Mouse (Mus musculus) heart, adult 2 months (tissue): Measurements from ENCODE around the gene Snrnp70. TPM values are rescaled to one million over a fixed set of nuclear protein-coding genes. Genes with fewer than 3 reads are reported as not detected.
"Not testable (repeated sequence)": the region's sequence is repeated elsewhere in the genome, so short reads cannot be mapped to it uniquely, and the experiment has no call there.

Experiments used
- DNase-seq, 2 experiments: peaks; one replicate each; pipeline ENCODE4 v3.0.0; 2021
- H3K27ac ChIP-seq: fragments of 200-600 bp; 2 replicates; pipeline ENCODE4 v1.8.1; 2022
- H3K27me3 ChIP-seq: fragments of 200-500 bp; 2 replicates; pipeline ENCODE4 v1.6.1; 2012; ENCODE audit warnings: mild to moderate bottlenecking, low read length, inconsistent platforms, mixed read lengths; ENCODE audit not compliant: control insufficient read depth, insufficient read depth
- H3K36me3 ChIP-seq: fragments of 200-500 bp; 2 replicates; pipeline ENCODE4 v1.6.1; 2012; ENCODE audit warnings: low read length, inconsistent platforms; ENCODE audit not compliant: control insufficient read depth, insufficient read depth
- H3K4me1 ChIP-seq: fragments of 200-500 bp; 2 replicates; pipeline ENCODE4 v1.6.1; 2011; ENCODE audit warnings: low read length; ENCODE audit not compliant: control insufficient read depth, insufficient read depth
- H3K4me3 ChIP-seq: fragments of 200-600 bp; 2 replicates; pipeline ENCODE4 v1.8.1; 2022
- H3K79me2 ChIP-seq: fragments of 200-500 bp; replicated peaks from 2 replicates; pipeline ENCODE4 v1.6.1; 2012; ENCODE audit warnings: mild to moderate bottlenecking, inconsistent platforms, low read length, moderate library complexity, mixed read lengths; ENCODE audit not compliant: control insufficient read depth, insufficient read depth
- H3K9ac ChIP-seq: fragments of 200-500 bp; 2 replicates; pipeline ENCODE4 v1.6.1; 2012; ENCODE audit warnings: low read depth, mild to moderate bottlenecking, control low read depth, inconsistent platforms, low read length, mixed read lengths
- CTCF ChIP-seq: fragments of 200-600 bp; IDR thresholded peaks from 2 replicates; pipeline ENCODE4 v1.8.1; 2022; ENCODE audit warnings: antibody characterized with exemption, mild to moderate bottlenecking, moderate library complexity
- EP300 ChIP-seq: fragments of 200-500 bp; IDR thresholded peaks from 2 replicates; pipeline ENCODE4 v1.6.1; 2011; ENCODE audit warnings: low read depth, low read length, control low read depth; ENCODE audit not compliant: insufficient read depth
- POLR2A ChIP-seq: fragments of 200-500 bp; IDR thresholded peaks from 2 replicates; pipeline ENCODE4 v1.6.1; 2011; ENCODE audit warnings: mild to moderate bottlenecking, low read depth, low read length, control low read depth; ENCODE audit not compliant: insufficient read depth
- WGBS: fragments of 180-500 bp; shearing (Covaris S2); methylation state at CpG from one replicate; pipeline ENCODE4 v1.1.7; 2018; 5-methylcytosine and 5-hydroxymethylcytosine counted together
- intact Hi-C: fragments of 180-260 bp; cut with DNase I; formaldehyde crosslinking; loops from one replicate; pipeline ENCODE4 v1.15.1; 2025
- polyA plus RNA-seq: library from polyadenylated mRNA; depleted of rRNA; stranded (reverse); fragments of >200 nt; gene quantifications from 2 replicates; pipeline ENCODE4 v1.2.3, GENCODE M21; 2012
- total RNA-seq, 2 experiments: library from RNA; stranded (reverse); gene quantifications; 2 replicates each; pipeline ENCODE4 v1.2.3; 2021

The Snrnp70 gene
- total and polyA plus RNA-seq, 3 experiments = 85.0 to 117 (median 99.5) TPM

DNA sequence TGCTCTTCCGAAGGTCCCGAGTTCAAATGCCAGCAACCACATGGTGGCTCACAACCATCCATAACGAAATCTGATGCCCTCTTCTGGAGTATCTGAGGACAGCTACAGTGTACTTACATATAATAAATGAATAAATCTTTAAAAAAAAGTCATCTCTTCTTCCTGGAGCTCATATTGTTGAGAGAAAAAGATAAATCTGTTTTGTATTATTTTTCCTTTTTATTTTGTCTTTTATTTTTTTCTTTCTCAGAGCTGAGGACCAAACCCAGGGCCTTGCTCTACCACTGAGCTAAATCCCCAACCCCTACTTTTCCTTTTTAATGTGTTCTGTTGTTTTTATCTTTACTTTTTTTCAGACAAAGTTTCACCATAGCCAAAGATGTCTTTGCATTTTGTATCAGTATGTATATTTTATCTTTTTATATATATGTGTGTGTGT lies 814 bp upstream of the Snrnp70 start:
- WGBS = 0% methylated on average over 3 of the region's 3 CpGs
- Histone ChIP-seq H3K36me3 (peaks cover 14% of the 10 kb centered on the region), H3K27ac (peak overlapping the region; percentile 85), H3K4me3 (peak overlapping the region; percentile 62)
- H3K4me1 ChIP-seq, H3K79me2 ChIP-seq, H3K27me3 ChIP-seq, H3K9ac ChIP-seq, DNase-seq: not testable (repeated sequence)
- intact Hi-C loops = loop anchor here (5.0 kb wide), 1 partner anchor 94 kb away; no protein-coding TSS in a partner anchor
- peak; percentile 67 for TF ChIP-seq CTCF

GRCm38 (mm10) chr7:45395129-45395541 lies 407 bp downstream of the Snrnp70 start:
- TF ChIP-seq CTCF (no peak), POLR2A (no peak), EP300 (no peak)
- H3K27me3 ChIP-seq = no peaks in the 10 kb centered on the region
- peak overlapping the region; percentile 94 for H3K27ac ChIP-seq
- intact Hi-C loops = loop anchor here (5.0 kb wide), 1 partner anchor 93 kb away; no protein-coding TSS in a partner anchor
- peaks cover 21% of the 10 kb centered on the region for H3K36me3 ChIP-seq
- peak overlapping the region; percentile 88 for H3K4me3 ChIP-seq
- no peak for DNase-seq
- H3K79me2 ChIP-seq = peaks cover 8% of the 10 kb centered on the region
- peaks cover 7% of the 10 kb centered on the region for H3K4me1 ChIP-seq
- 0% methylated on average over 19 of the region's 20 CpGs for WGBS
- H3K9ac ChIP-seq = peak overlapping the region; percentile 74

DNA sequence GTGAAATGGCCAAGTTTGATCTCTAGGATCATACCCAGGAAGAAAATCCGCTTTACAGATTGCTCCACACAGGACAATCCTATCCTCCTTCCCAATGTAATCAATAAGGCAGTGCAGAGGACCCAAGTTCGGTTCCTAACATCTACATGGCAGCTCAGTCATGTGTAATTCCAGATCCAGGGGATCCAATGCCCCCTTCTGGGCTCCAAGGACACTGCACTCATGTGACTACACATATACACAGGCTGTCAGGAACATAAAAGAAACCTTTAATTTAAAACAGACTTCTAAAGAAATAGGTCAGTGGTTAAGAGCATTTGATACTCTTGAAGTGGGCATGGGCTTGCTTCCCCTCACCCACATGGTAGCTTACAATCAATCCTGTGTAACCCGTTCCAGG lies 9.5 kb downstream of the Snrnp70 start:
- WGBS = 95% methylated on average over 3 of the region's 3 CpGs
- no peaks in the 10 kb centered on the region for H3K79me2 ChIP-seq
- no peaks in the 10 kb centered on the region for H3K4me1 ChIP-seq
- H3K9ac ChIP-seq = no peak overlapping the region
- TF ChIP-seq POLR2A (no peak), CTCF (peak; percentile 30; the same call in 1 of the 2 replicates), EP300 (no peak)
- H3K4me3 ChIP-seq = no peak overlapping the region
- DNase-seq = no peak
- no peaks in the 10 kb centered on the region for H3K27me3 ChIP-seq
- H3K27ac ChIP-seq = no peak overlapping the region
- intact Hi-C loops = no loop called here
- peaks cover 29% of the 10 kb centered on the region for H3K36me3 ChIP-seq

GRCm38 (mm10) chr7:45376057-45376456 lies 19.5 kb downstream of the Snrnp70 start:
- no peaks in the 10 kb centered on the region for H3K27me3 ChIP-seq
- H3K79me2 ChIP-seq = no peaks in the 10 kb centered on the region
- no peak overlapping the region for H3K9ac ChIP-seq
- 73% methylated on average over 1 of the region's 1 CpGs for WGBS
- H3K36me3 ChIP-seq = no peaks in the 10 kb centered on the region
- no peaks in the 10 kb centered on the region for H3K4me1 ChIP-seq
- DNase-seq = no peak
- H3K27ac ChIP-seq = no peak overlapping the region
- intact Hi-C loops = no loop called here
- H3K4me3 ChIP-seq = no peak overlapping the region
- TF ChIP-seq POLR2A (no peak), EP300 (no peak), CTCF (no peak)

GRCm38 (mm10) chr7:45374620-45375019 lies 20.9 kb downstream of the Snrnp70 start:
- Histone ChIP-seq H3K27me3 (no peaks in the 10 kb centered on the region; the same call in 1 of the 2 replicates), H3K9ac (no peak overlapping the region), H3K4me3 (no peak overlapping the region), H3K27ac (no peak overlapping the region), H3K79me2 (no peaks in the 10 kb centered on the region), H3K36me3 (no peaks in the 10 kb centered on the region), H3K4me1 (peaks cover 1% of the 10 kb centered on the region; the same call in 1 of the 2 replicates)
- intact Hi-C loops = no loop called here
- 87% methylated on average over 8 of the region's 8 CpGs for WGBS
- no peak for TF ChIP-seq CTCF
- DNase-seq = no peak

GRCm38 (mm10) chr7:45372371-45372770 lies 23.2 kb downstream of the Snrnp70 start:
- no peak for DNase-seq
- WGBS = 75% methylated on average over 5 of the region's 5 CpGs
- H3K36me3 ChIP-seq = no peaks in the 10 kb centered on the region

More at GRCm38 (mm10) chr7:45372371-45372770, 23.2 kb downstream of the Snrnp70 start:
- no peaks in the 10 kb centered on the region for H3K79me2 ChIP-seq
- no peak for TF ChIP-seq EP300
- no peak for TF ChIP-seq POLR2A
- no peak for TF ChIP-seq CTCF
- no peak overlapping the region for H3K27ac ChIP-seq
- H3K4me3 ChIP-seq = no peak overlapping the region
- H3K4me1 ChIP-seq = peaks cover 1% of the 10 kb centered on the region; the same call in 1 of the 2 replicates
- no peak overlapping the region for H3K9ac ChIP-seq
- intact Hi-C loops = no loop called here
- H3K27me3 ChIP-seq = no peaks in the 10 kb centered on the region; the same call in 1 of the 2 replicates
